Mouse (Mus musculus) kidney, postnatal 36 days (tissue): ENCODE data around the gene Cd3e.
"Not testable (repeated sequence)": the region's sequence is repeated elsewhere in the genome, so short reads cannot be mapped to it uniquely, and the experiment has no call there.

Experiments used
- DNase-seq, 2 experiments: peaks; one replicate each; pipeline ENCODE4 v3.0.0; 2021 to 2022; ENCODE audit warnings: mixed read lengths in 2 of 2

Gene Cd3e

DNA sequence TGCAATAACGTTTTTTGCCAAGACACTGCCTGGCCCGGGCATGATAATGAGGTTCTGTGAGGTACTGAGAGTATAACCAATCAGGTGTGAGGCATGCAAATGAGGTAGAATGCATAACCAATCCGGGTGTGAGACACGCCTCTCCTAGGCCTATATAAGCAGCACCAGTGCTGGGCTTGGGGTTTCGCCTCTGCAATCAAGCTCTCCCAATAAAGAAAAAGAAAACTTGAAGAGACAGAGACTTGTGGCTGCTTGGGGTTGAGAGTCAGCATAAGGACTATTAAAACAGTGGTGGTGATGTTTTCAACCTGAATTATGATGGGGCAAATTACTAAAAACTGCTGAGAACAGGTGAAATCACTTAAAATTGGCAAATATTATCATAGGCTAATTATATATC lies 41.7 kb downstream of the Cd3e start:
- not testable (repeated sequence) for DNase-seq

DNA sequence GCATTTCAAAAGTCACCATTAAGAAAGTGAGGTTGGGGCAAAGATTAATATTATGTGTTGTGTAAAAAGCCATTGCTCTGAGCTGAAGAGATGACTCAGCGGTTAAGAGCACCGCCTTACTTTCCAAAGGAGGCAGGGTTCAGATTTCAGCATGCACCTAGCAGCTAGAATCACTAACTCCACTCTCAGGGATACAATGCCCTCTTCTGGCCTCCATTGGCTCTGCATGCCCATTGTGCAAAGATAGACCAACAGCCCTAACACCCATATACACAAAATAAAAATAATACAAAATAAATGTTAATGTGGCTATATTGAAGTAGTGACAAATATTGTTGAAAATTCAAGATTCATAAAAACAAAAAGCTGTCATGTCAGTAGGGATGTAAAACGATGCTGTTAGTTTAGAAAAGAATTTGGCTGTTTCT lies 42.6 kb downstream of the Cd3e start:
- DNase-seq, result peak; percentile 89 to 91

DNA sequence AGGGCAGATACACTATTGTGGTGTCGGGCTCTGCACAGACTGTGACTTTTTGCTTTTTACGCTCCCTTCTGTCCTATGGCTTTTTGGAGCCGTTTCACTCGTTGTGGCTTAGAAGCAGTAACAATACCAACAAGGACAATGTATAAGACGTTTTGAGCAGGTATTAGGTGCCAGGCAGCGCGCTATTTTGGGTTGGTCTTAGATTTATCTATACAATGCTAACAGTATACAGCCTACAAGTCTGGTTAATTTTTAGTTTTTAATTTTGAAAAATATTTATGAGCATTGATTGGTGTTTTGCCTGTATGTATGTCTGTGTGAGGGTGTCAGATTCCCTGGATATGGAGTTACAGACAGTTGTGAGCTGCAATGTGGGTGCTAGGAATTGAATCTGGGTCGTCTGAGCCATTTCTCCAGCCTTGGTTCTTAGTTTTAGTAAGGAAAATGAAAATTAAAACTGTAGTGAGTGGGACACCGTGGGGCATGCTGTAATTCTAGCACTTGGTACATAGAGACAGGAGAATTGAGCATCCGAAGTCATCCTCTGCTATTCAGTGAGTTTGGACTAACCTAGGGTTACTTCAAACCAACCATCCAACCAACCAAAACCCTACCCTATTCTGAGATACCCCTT lies 43.5 kb downstream of the Cd3e start:
- no peak for DNase-seq

DNA sequence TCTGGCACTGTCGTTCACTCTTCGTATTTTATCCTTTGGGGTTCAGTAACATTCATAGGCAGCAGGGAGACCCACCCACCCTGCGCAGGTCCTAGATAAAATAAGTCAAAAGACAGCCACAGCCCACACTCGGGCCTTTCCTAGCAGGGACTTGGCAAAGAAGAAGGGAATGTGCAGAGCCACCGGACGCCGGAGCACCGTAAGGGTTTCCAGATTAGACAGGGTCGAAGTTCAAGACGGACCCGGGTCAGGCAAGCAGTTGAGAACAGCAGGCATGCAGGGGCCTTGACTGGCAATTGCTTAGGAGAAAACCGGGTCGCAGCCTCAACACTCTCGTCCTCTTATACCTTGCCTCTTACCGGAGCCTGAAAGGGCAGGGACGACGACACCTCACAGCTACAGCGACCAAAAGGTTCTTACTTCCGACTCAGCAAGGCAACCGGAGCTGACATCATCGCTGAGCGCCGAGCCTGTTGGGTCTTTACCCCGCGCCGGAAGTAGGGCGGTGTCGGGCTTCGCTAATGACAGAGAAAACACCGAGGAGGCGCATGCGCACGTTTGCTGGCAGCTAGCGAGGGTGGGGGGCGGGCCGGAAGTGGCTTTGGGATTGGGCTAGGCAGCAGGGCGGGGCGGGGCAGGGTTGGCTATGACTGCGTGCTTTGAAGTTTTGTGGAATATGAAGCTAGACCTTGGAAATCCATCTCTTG lies 44.1 kb downstream of the Cd3e start, which contains the start of gene Ube4a:
Ube4a (minus strand) TSS at position 475 of the 707 bp plus-strand sequence.
- peak; percentile 99 for DNase-seq

DNA sequence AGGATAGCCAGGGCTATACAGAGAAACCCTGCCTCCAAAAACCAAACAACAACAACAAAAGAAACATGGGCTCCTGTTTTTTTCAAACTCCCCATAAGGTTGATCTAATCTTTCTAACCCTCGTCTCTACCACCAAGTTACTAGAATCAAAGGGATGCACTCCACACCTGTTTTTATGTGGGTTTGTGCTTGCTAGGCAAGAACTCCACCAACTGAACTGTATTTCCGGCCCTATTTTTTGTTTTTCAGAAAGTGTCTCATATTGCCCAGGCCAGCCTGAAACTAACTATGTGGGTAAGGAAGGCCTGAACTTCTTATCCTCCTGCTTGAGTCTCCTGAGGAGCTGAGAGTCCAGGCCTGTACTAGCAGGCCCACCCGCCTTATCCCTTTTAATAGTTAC lies 55.0 kb downstream of the Cd3e start:
- no peak for DNase-seq
